Mouse (Mus musculus): Measurements from ENCODE around the gene Cpeb3.

GRCm38 (mm10) chr19:37072871-37073629 lies 135.4 kb downstream of the Cpeb3 start:
- TF ChIP-seq EP300 (IDR thresholded peaks at IDR 0.05; ENCODE audit: insufficient read depth, low read depth, low read length), result no peak
- no peak for TF ChIP-seq CTCF (IDR thresholded peaks at IDR 0.05; ENCODE audit: low read depth, low read length)
- TF ChIP-seq POLR2A (IDR thresholded peaks at IDR 0.05; ENCODE audit: insufficient read depth, low read length), result no peak
